Mouse (Mus musculus) left cerebral cortex, adult 18-20 months (tissue): ENCODE measurements around the gene Bmp8b. TPM values are rescaled to one million over a fixed set of nuclear protein-coding genes. Genes with fewer than 3 reads are reported as not detected.
A peak's percentile ranks its signal among the peaks of the same experiment; 100 is the strongest.
"Not testable (repeated sequence)": the region's sequence is repeated elsewhere in the genome, so short reads cannot be mapped to it uniquely, and the experiment has no call there.

Source experiments
- DNase-seq, 2 experiments: peaks; one replicate each; pipeline ENCODE4 v3.0.0; 2021 to 2022; ENCODE audit warnings: low spot score in 2 of 2, mixed read lengths in 1 of 2
- total RNA-seq, 2 experiments: library from RNA; stranded (reverse); gene quantifications; 2 replicates each; pipeline ENCODE4 v1.2.3; 2021

The Bmp8b gene
- total RNA-seq, 2 experiments from 2014 or later: 0.23 TPM; not detected in 1

GRCm38 (mm10) chr4:123110751-123111150 lies 5.8 kb downstream of the Bmp8b start:
- DNase-seq: peak; percentile 18 to 31

GRCm38 (mm10) chr4:123111275-123111983 lies 6.5 kb downstream of the Bmp8b start:
- DNase-seq: not testable (repeated sequence)

- DNase-seq: no peak
Measured at GRCm38 (mm10) chr4:123112216-123112764, 7.3 kb downstream of the Bmp8b start.

- not testable (repeated sequence) for DNase-seq
Measured at GRCm38 (mm10) chr4:123114651-123115050, 9.7 kb downstream of the Bmp8b start.

GRCm38 (mm10) chr4:123116011-123116410 lies 11.0 kb downstream of the Bmp8b start, which contains the start of gene Oxct2b:
TSS of gene Oxct2b (plus strand) at chr4:123116266.
- DNase-seq: no peak

- peak; percentile 17 for DNase-seq
Measured at GRCm38 (mm10) chr4:123116640-123117039, 11.7 kb downstream of the Bmp8b start.

- no peak for DNase-seq
Measured at GRCm38 (mm10) chr4:123121286-123121685, 16.3 kb downstream of the Bmp8b start.

- no peak for DNase-seq
Measured at GRCm38 (mm10) chr4:123126626-123127025, 21.7 kb downstream of the Bmp8b start.

- DNase-seq: no peak
Measured at GRCm38 (mm10) chr4:123127051-123127450, 22.1 kb downstream of the Bmp8b start.

GRCm38 (mm10) chr4:123137551-123137950 lies 32.6 kb downstream of the Bmp8b start:
- no peak for DNase-seq

- peak; percentile 66 to 74 for DNase-seq
Measured at GRCm38 (mm10) chr4:123139513-123140154, 34.7 kb downstream of the Bmp8b start, which contains the start of gene Ppie. TSS of gene Ppie (minus strand) at chr4:123139951.

- DNase-seq: peak; percentile 47 to 65
Measured at GRCm38 (mm10) chr4:123147446-123148150, 42.6 kb downstream of the Bmp8b start.

- DNase-seq: no peak
Measured at GRCm38 (mm10) chr4:123152003-123152402, 47.0 kb downstream of the Bmp8b start.

- peak; percentile 78 to 89 for DNase-seq
Measured at GRCm38 (mm10) chr4:123152976-123153375, 48.0 kb downstream of the Bmp8b start.

GRCm38 (mm10) chr4:123155004-123155403 lies 50.0 kb downstream of the Bmp8b start:
- peak; percentile 27 to 36 for DNase-seq

GRCm38 (mm10) chr4:123155427-123155826 lies 50.5 kb downstream of the Bmp8b start:
- DNase-seq: no peak

GRCm38 (mm10) chr4:123155840-123156239 lies 50.9 kb downstream of the Bmp8b start:
- no peak for DNase-seq

- DNase-seq: no peak
Measured at GRCm38 (mm10) chr4:123160571-123160970, 55.6 kb downstream of the Bmp8b start.

GRCm38 (mm10) chr4:123161251-123161650 lies 56.3 kb downstream of the Bmp8b start:
- not testable (repeated sequence) for DNase-seq

GRCm38 (mm10) chr4:123162305-123162917 lies 57.4 kb downstream of the Bmp8b start:
- DNase-seq: no peak

GRCm38 (mm10) chr4:123164157-123164556 lies 59.2 kb downstream of the Bmp8b start:
- DNase-seq: peak; percentile 50 to 67
